16 mouse cellular contexts compared by ENCODE assay signal in genomic region chr4:97710048-97710765, GRCm38 (mm10).
DNase-seq lines count a peak whose midpoint lies in the region; ATAC-seq and TF ChIP-seq lines count a peak whose summit lies in the region.
"Had no signal": no experiment of that assay in that cellular context is flagged by ENCODE, and none has a peak within 500 bp of the region (broad histone marks: within the 10 kb centered on the region; RNA-seq: fewer than 3 reads in every experiment).

No protein-coding gene starts in this region.

- no peak for ATAC-seq in limb, embryonic 12.5 days (ENCODE audit: insufficient number of reproducible peaks, insufficient read depth, low FRiP score, low TSS enrichment, low read depth)
- peak; percentile 67 for ATAC-seq in hindbrain, embryonic 13.5 days (ENCODE audit: low FRiP score)
- ATAC-seq in midbrain, postnatal 0 days (ENCODE audit: low FRiP score): peak; percentile 48
- ATAC-seq: intestine, postnatal 0 days had no signal

- DNase-seq in limb, embryonic 10.5 days (ENCODE audit: low spot score): no peak
- peak; percentile 74 for DNase-seq in brain, embryonic 14.5 days (ENCODE audit: low read depth)
- DNase-seq in midbrain, postnatal 0 days (ENCODE audit: low spot score): peak; percentile 36
- no peak for DNase-seq in spleen, postnatal 14 days (ENCODE audit: low spot score in 2 of 2)
- no peak for DNase-seq in kidney, postnatal 14 days
- no peak for DNase-seq in adrenal gland, adult (ENCODE audit: inconsistent age in 2 of 2, low spot score in 1 of 2)
- DNase-seq: cerebellum, adult 9-10 months; gastrocnemius, adult 2 months; heart, postnatal 14 days; kidney, postnatal 10 days; lung, postnatal 4 days had no signal

- no peak for TF ChIP-seq CTCF in brain, embryonic 14.5 days (IDR thresholded peaks at IDR 0.05; ENCODE audit: borderline replicate concordance, extremely low read depth, insufficient read depth, insufficient read length)
- no peak for TF ChIP-seq CTCF in midbrain, postnatal 0 days (IDR thresholded peaks at IDR 0.05)

- H3K27ac ChIP-seq in limb, embryonic 12.5 days: 0 out of 2 replicates have a peak overlapping the region, but pooled peaks have one; percentile 45
- H3K27ac ChIP-seq in limb, embryonic 10.5 days: no peak overlapping the region
- peak overlapping the region; percentile 76 for H3K27ac ChIP-seq in hindbrain, embryonic 13.5 days
- H3K27ac ChIP-seq in midbrain, postnatal 0 days (ENCODE audit: low read depth, low read length): no peak overlapping the region
- H3K27ac ChIP-seq: gastrocnemius, adult 2 months; liver, embryonic 15.5 days had no signal

- H3K27me3 ChIP-seq in limb, embryonic 12.5 days: peaks cover 9% of the 10 kb centered on the region
- H3K27me3 ChIP-seq in limb, embryonic 10.5 days (ENCODE audit: low read depth, poor library complexity, severe bottlenecking): peaks cover 32% of the 10 kb centered on the region
- no peaks in the 10 kb centered on the region for H3K27me3 ChIP-seq in hindbrain, embryonic 13.5 days
- H3K27me3 ChIP-seq in midbrain, postnatal 0 days (ENCODE audit: insufficient read depth, low read length): no peaks in the 10 kb centered on the region
- H3K27me3 ChIP-seq: liver, embryonic 15.5 days had no signal

- H3K9ac ChIP-seq in limb, embryonic 12.5 days (replicated peaks): no peak overlapping the region
- peak overlapping the region; percentile 43; the same call in 1 of the 2 replicates for H3K9ac ChIP-seq in hindbrain, embryonic 13.5 days
- H3K9ac ChIP-seq in midbrain, postnatal 0 days (replicated peaks; ENCODE audit: low read length, poor library complexity, severe bottlenecking): no peak overlapping the region
- H3K9ac ChIP-seq: liver, embryonic 15.5 days had no signal

- H3K4me3 ChIP-seq in limb, embryonic 12.5 days (replicated peaks): no peak overlapping the region
- no peak overlapping the region for H3K4me3 ChIP-seq in limb, embryonic 10.5 days
- H3K4me3 ChIP-seq in hindbrain, embryonic 13.5 days: no peak overlapping the region
- no peak overlapping the region for H3K4me3 ChIP-seq in midbrain, postnatal 0 days (ENCODE audit: low read depth, low read length)
- H3K4me3 ChIP-seq: erythroblast, embryonic 14.5 days; gastrocnemius, adult 2 months; liver, embryonic 15.5 days had no signal

- WGBS in limb, embryonic 12.5 days: 51% methylated on average over 9 of the region's 9 CpGs
- WGBS in limb, embryonic 10.5 days: 67% methylated on average over 9 of the region's 9 CpGs
- 37% methylated on average over 9 of the region's 9 CpGs for WGBS in hindbrain, embryonic 13.5 days
- 33% methylated on average over 9 of the region's 9 CpGs for WGBS in midbrain, postnatal 0 days

- TF ChIP-seq POLR2A in brain, embryonic 14.5 days (IDR thresholded peaks at IDR 0.05; ENCODE audit: borderline replicate concordance, extremely low read depth, insufficient read depth, insufficient read length, poor library complexity, severe bottlenecking): no peak

- no peaks in the 10 kb centered on the region for H3K36me3 ChIP-seq in limb, embryonic 12.5 days
- H3K36me3 ChIP-seq in limb, embryonic 10.5 days: no peaks in the 10 kb centered on the region
- no peaks in the 10 kb centered on the region for H3K36me3 ChIP-seq in hindbrain, embryonic 13.5 days
- no peaks in the 10 kb centered on the region for H3K36me3 ChIP-seq in midbrain, postnatal 0 days (ENCODE audit: insufficient read depth, low read length)
- H3K36me3 ChIP-seq: liver, embryonic 15.5 days had no signal

- no peaks in the 10 kb centered on the region for H3K9me3 ChIP-seq in limb, embryonic 12.5 days
- no peaks in the 10 kb centered on the region for H3K9me3 ChIP-seq in limb, embryonic 10.5 days (replicated peaks)
- no peaks in the 10 kb centered on the region for H3K9me3 ChIP-seq in hindbrain, embryonic 13.5 days
- H3K9me3 ChIP-seq in midbrain, postnatal 0 days (ENCODE audit: low read length): no peaks in the 10 kb centered on the region
- H3K9me3 ChIP-seq: liver, embryonic 15.5 days had no signal

- H3K4me2 ChIP-seq in limb, embryonic 12.5 days: no peak overlapping the region
- peak overlapping the region; percentile 8; the same call in 1 of the 2 replicates for H3K4me2 ChIP-seq in hindbrain, embryonic 13.5 days
- H3K4me2 ChIP-seq in midbrain, postnatal 0 days (ENCODE audit: low read depth, low read length, poor library complexity, severe bottlenecking): no peak overlapping the region
- H3K4me2 ChIP-seq: liver, embryonic 15.5 days had no signal

- peaks cover 21% of the 10 kb centered on the region for H3K4me1 ChIP-seq in limb, embryonic 12.5 days (replicated peaks)
- peaks cover 57% of the 10 kb centered on the region for H3K4me1 ChIP-seq in limb, embryonic 10.5 days
- H3K4me1 ChIP-seq in hindbrain, embryonic 13.5 days (replicated peaks): peaks cover 9% of the 10 kb centered on the region
- H3K4me1 ChIP-seq in midbrain, postnatal 0 days (ENCODE audit: insufficient read depth, low read length): no peaks in the 10 kb centered on the region
- H3K4me1 ChIP-seq: liver, embryonic 15.5 days had no signal

Comparison
In these comparisons a context has a peak if more than half of its experiments do, and no peak if none do; other contexts are left out.
1. H3K27ac ChIP-seq: peak in limb, embryonic 12.5 days (single experiment) and hindbrain, embryonic 13.5 days (single experiment); none in limb, embryonic 10.5 days (single experiment) and midbrain, postnatal 0 days (single experiment).
2. DNase-seq: peak in brain, embryonic 14.5 days (single experiment) and midbrain, postnatal 0 days (single experiment); none in limb, embryonic 10.5 days (single experiment), spleen, postnatal 14 days (0 of 2), kidney, postnatal 14 days (single experiment) and adrenal gland, adult (0 of 2).